Mouse (Mus musculus) liver, postnatal 0 days (tissue): ENCODE data around the gene Soga1.

Experiments
- CTCF ChIP-seq: sonication (generic); IDR thresholded peaks from 2 replicates; pipeline ENCODE4 v1.5.1; 2016; ENCODE audit warnings: antibody characterized with exemption, low read depth
- EP300 ChIP-seq: IDR thresholded peaks from 2 replicates; pipeline ENCODE4 v1.6.1; 2016; ENCODE audit warnings: antibody characterized with exemption, low read depth, mild to moderate bottlenecking

- no peak for TF ChIP-seq CTCF
- TF ChIP-seq EP300 = no peak
These were observed 23.2 kb upstream of the Soga1 start for GRCm38 (mm10) chr2:157102256-157102655.
